Mouse (Mus musculus) testis, postnatal 14 days (tissue): ENCODE results near the gene Klhl15.
"Not testable (repeated sequence)": the region's sequence is repeated elsewhere in the genome, so short reads cannot be mapped to it uniquely, and the experiment has no call there.

Experiments used
- DNase-seq: peaks from one replicate; pipeline ENCODE4 v3.0.0; 2021; ENCODE audit warnings: low spot score

The Klhl15 gene

DNA sequence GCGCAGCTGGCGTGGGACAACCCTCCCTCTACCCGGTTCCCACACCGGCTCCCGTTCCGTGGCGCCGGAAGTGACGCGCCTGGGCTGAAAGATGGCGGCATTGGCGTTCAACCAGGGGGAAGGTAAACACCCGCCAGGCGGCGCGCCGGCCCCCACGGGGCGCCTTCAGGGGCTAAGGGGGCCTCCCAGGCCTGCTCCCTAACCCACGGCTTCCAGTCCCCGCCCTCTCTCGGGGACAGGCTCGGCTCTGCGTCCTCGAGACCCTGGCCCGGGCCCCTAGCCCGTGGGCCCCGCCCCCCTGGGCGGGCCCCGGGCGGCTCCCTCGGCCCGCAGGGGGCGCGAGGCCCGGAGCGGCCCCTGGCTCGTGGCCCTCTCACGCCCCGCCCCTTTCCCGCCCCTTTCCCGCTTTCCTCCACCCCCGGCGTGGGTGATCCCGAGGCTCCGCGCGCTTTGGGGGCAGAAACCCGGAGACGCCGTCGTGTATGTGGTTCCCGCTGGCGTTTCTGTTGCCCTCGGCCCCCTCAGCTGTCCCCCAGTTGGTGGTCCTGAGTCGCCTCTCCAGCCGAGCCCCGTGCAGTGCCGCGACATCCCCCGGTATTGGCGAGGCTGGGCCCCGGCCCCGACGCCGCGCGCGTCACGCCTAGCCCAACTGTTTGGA is at the start of gene Klhl15:
Gene Klhl15, plus strand, starts transcription at position 68 of the 658 bp plus-strand sequence.
- peak; percentile 90 for DNase-seq

DNA sequence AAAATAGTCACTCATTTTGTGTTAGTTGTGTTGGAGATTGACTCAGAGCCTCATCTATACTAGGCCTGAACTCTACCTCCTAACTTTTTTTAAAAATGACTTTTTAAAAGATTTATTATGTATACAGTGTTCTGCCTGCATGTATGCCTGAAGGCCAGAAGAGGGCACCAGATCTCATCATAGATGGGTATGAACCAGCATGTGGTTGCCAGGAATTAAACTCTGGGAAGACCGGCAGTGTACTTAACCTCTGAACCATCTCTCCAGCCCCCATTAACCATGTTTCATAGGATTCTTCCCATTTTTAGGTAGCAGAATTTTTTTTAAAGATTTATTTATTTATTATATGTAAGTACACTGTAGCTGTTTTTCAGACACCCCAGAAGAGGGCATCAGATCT is 49.2 kb upstream of the Klhl15 start:
- DNase-seq: no peak

DNA sequence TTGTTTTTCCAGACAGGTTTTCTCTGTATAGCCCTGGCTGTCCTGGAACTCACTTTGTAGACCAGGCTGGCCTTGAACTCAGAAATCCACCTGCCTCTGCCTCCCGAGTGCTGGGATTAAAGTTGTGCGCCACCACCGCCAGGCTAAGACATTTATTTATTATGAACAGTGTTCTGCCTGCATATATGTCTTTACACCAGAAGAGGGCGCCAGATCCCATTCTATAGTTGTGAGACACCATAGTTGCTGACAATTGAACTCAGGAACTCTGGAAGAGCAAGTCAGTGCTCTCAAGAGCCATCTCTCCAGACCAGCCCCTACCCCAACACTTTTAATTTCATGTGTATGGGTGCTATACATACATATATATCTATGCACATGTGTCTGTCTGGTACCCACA is 40.5 kb upstream of the Klhl15 start:
- not testable (repeated sequence) for DNase-seq

DNA sequence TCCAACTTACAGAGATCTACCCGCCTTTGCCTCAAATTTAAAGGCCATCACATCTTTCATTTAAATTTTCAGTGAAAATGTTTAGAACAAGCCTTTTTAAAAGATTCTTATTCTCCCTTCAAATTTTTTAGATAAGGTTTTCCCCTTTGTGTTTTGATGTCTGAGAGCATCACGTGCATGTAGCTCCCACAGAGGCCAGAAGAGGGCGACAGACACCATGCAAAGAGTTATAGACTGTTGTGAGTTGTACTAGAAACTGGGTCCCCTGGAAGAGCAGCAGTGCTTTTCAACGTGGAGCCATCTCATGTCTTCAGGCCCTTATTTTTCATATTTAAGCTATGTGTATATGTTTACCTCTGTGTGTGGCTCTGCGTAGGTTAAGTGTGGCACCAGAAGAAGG is 36.6 kb upstream of the Klhl15 start:
- DNase-seq: no peak

DNA sequence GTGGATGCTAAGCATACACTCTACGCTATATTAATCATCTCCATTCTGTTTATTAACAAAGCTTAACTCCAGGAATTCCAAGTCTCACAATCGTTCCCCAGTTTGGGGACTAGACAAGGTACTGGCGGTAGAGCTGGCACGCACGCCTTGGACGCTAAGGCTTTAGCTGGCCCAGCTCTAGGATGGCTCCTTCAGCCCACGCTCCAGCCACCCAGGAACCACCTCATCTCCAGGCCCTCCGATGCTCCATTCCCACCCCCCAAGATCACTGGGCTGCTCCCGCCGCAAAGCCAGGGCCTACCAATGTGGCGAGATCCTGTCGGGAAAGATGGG is 22.2 kb upstream of the Klhl15 start:
- no peak for DNase-seq

DNA sequence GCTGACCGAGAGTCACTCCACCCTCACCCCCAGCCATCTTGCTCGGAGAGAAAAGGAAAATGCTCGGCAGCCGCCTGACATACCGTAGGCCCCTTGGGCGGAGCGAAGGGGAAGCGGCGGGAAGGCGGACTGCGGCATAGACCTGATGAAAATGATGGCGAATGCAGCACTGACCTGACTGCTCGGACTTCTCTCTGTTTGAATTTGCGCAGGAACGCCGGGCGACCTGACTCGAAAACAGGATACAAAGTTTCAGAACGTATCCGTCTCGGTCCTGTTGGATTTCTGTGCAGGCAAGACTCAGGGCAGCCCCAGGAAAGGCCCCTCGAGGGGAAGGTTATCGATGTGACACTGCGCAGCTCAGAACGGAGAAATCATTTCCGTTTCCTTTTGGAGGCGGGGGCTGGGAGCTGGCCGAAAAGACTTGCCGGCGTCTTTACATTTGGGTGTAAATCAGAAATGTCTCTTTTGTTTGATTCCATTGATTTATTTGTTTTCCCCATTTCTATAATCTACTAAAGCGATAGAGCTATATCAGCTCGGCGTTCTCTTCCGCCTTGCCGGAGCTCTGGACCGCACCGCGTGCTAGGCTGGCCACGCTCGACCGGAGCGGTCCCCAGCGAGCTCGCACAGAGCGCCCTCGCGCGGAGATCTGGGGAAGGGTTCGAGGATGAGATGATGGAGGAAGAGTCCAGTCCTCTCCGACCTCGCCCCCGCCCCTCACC is 21.6 kb upstream of the Klhl15 start, which contains the start of gene Eif2s3x:
Gene Eif2s3x, minus strand, starts transcription at position 266 of the 725 bp plus-strand sequence.
- peak; percentile 86 for DNase-seq

DNA sequence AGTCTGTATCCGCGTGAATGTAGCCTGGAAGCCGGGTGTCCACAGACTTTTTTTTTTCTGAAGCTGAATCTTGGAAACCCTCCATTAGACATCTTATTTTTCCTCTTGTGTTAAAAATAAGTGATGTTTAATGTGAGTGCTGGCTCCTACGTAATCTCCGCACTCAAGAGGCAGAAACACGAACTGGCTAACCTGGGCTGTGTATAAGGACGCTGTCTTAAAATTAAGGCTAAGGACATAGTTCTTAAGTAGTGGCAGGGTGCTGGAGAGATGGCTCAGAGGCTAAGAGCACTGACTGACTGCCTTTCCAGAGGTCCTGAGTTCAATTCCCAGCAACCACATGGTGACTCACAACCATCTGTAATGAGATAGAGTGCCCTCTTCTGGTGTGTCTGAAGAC is 21.0 kb upstream of the Klhl15 start:
- DNase-seq: no peak

DNA sequence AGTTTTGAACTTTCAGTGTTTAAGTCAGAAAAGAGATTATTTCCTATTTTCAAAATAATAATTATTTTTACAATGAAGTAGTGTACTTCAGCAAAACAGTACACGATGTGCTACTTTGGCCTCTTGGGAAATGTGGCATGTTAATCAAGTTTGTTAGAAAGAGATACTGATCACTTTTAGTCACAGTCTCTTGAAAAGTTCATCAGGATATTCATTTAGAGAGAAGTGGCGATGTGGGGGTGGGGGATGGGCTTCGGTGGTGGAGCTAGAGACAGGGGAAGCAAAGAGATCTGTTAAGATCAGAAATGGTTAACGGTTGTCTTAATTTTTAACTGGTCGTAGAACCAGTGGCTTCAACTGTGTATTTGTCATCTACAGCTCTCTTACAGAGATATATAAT is 967 bp upstream of the Klhl15 start:
- no peak for DNase-seq

DNA sequence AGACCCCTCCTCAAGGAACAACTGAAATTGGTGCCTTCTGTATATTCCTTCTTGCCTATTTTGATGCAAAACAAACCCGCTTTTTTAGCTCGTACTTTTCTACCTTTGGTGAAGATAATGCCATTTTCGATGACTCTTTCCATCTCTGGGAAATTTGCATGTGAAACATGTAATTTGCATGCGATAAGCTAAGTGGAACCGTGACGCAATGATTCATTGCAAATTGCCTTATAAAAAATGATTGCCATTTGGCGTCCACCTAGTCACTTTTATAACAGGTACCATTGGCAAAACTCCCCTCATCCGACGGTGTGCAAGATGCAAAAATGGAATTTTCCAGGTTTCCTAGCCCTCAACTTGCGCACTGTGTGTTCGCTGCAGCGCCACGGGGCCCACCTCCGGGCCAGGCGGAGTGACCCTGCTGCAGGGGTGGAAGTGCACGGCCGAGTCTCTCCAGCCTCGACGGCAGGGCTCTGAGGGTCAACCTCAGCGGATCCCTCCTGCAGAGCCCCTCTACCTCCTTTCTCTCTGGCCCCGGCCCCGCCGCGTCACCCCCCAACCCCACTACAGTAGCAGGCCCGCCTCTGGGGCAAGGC is 365 bp upstream of the Klhl15 start:
- no peak for DNase-seq

DNA sequence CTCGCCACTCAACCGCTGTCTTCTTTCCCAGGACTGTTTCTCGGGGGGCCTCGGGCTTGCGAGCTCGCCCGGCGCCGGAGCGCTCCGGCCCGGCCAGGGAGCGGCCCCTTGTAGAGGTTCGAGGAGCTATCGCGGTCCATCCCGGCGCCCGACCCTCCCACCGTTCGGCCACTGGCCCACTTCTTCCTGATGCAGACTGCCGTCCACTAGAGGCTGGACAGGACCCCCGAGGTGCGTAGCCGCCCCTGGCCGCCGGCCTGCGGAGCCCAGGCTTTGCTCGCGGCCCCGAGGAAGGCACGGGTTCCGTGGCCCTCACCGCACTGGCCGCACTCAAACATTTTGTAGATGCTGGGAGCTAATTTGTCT is 774 bp downstream of the Klhl15 start:
- no peak for DNase-seq

DNA sequence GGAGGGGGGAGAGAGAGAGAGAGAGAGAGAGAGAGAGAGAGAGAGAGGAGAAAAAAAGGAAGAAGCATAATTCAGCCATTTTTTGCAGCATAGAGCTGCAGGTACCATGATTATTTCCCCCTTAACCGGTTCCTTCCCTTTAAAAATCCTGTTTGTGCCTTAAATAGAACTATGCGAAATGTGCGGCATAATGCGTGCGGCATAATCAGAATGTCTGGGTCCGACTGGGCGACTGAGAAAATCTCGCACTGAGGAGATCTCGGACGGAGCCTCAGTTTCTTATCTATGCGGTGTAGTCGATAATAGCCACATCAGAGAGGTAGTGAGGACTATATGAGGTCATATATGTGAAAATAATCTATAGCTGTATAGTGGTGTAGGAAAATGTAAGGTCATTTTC is 1.2 kb downstream of the Klhl15 start:
- DNase-seq: no peak

DNA sequence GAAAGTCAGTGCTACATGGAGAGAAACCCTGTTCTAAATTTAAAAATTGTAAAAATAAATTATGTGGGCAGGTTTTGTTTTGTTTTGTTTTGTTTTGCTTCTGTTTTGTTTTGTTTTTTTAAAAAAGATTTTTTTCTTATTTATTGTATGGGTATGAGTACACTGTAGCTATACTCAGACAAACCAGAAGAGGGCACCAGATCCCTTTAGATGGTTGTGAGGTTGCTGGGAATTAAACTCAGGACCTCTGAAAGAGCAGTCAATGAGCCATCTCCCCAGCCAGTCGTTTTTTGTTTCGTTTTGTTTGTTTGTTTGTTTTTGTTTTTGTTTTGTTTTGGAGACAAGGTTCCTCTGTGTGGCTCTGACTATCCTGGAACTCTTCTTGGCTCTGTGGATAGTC is 54.5 kb downstream of the Klhl15 start:
- no peak for DNase-seq

DNA sequence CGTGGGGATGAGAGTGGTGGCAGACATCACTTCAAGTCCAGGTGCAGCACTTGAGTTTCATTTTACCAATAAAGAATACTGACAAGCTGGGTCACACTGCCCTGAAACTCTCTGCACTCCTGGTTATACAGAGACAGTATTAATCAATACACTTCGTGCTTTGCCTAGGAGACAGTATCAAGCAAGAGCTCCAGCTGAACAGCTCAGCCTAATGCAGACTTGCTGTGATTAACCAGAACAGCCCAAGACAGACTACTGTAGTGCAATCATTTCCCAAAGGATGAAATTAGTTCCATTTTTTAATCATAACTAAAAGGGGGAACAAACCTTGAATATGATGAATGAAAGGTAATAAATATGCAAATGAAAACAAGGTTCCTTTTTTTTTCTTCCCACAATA is 68.5 kb downstream of the Klhl15 start:
- no peak for DNase-seq

DNA sequence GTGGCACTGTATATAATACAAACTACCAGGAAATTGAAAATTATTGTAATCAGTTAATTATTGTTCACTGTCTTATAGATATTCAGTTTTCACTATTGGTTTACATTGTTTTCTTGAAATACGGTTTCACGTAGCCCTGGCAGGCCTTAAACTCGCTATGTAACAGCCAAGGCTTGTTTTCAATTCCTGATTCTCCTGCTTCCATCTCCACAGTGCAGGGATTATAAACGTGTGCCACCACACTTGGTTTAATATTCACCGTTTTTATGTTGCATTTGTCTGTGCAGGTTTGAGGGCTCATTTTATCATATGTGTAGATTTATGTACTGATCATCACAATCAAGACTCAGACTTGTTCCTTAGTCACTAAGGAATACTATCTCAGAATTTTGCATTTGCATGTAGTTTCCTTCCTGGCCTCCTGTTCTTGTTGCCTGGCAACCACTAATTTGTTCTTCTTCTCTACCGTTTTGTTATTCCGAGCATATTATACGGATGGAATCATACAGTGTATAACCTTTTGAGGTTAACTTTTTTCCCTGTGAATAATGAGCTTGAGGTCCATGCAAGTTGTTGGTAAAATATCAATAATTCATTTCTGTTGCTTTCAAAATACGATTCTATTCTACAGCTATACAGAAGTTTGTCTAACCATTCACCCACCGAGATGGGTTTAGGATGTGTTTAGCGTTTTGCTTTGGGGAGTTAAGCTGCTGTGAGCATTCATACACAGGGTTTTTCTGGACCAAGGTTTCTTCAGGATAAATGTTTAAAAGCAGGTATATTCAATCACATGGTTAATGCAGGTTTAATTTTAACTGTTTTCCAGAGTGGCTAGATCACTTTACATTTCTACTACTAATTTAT is 86.9 kb downstream of the Klhl15 start:
- DNase-seq: no peak
